Mouse (Mus musculus) kidney, embryonic 16.5 days (tissue): ENCODE measurements at regions not wholly inside any gene's neighbourhood (a gene's known extent, or its start where the extent isn't known, plus 50 kb on each side); places are given as distances from the start of the nearest gene placed in this dataset.

Experiments used
- ATAC-seq: fragments of 200-750 bp; cut with Nextera tagmentation; 2 replicates; pipeline ENCODE4 v1.8.0; 2017; ENCODE audit warnings: moderate TSS enrichment; ENCODE audit not compliant: low FRiP score, low TSS enrichment
- H3K27ac ChIP-seq: fragments of 300-500 bp; sonication (generic); 2 replicates; pipeline ENCODE4 v1.5.1; 2014; ENCODE audit warnings: low read length
- H3K27me3 ChIP-seq: fragments of 300-500 bp; sonication (generic); 2 replicates; pipeline ENCODE4 v1.6.1; 2014; ENCODE audit warnings: low read length, control low read depth, mixed read lengths; ENCODE audit not compliant: insufficient read depth
- H3K36me3 ChIP-seq: fragments of 300-500 bp; sonication (generic); 2 replicates; pipeline ENCODE4 v1.6.1; 2014; ENCODE audit warnings: low read length, control low read depth, mixed read lengths; ENCODE audit not compliant: insufficient read depth
- H3K4me1 ChIP-seq: fragments of 300-500 bp; sonication (generic); 2 replicates; pipeline ENCODE4 v1.6.1; 2014; ENCODE audit warnings: low read length, control low read depth, mixed read lengths; ENCODE audit not compliant: insufficient read depth
- H3K4me2 ChIP-seq: fragments of 300-500 bp; sonication (generic); replicated peaks from 2 replicates; pipeline ENCODE4 v1.6.1; 2014; ENCODE audit warnings: low read depth, low read length
- H3K4me3 ChIP-seq: fragments of 300-500 bp; sonication (generic); 2 replicates; pipeline ENCODE4 v1.5.1; 2014; ENCODE audit warnings: mild to moderate bottlenecking, low read length
- H3K9ac ChIP-seq: fragments of 300-500 bp; sonication (generic); replicated peaks from 2 replicates; pipeline ENCODE4 v1.6.1; 2014; ENCODE audit warnings: low read length
- H3K9me3 ChIP-seq: fragments of 300-500 bp; sonication (generic); 2 replicates; pipeline ENCODE4 v1.6.1; 2016; ENCODE audit warnings: low read length, control low read depth
- WGBS: fragments of 180-500 bp; shearing (Covaris S2); extraction: QIAGEN DNeasy Blood & Tissue Kit; methylation state at CpG from one replicate; pipeline ENCODE4 v1.1.7; 2014; 5-methylcytosine and 5-hydroxymethylcytosine counted together

DNA sequence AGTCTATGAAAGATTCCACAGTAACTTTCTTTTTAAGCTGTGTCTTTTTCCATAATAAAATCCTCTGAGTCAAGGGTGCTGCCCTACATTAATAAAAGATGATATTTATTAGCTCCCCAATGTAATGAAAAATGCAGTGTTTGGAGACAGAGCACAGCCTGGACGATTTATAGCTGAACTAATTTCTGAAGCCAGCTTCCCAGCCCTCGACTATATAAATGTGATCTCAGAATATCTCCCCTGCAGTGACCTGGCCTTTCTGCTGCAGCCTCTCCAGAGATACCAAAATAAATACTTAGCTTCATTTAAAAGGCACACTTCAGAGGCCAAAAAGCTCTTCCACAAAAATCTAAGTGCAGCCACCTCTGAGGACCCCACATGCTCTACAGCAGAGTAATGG lies 534.7 kb downstream of the Zfp619 start:
- Histone ChIP-seq H3K4me2 (no peak overlapping the region), H3K27me3 (no peaks in the 10 kb centered on the region), H3K4me3 (no peak overlapping the region), H3K4me1 (no peaks in the 10 kb centered on the region), H3K9ac (no peak overlapping the region), H3K27ac (no peak overlapping the region), H3K9me3 (no peaks in the 10 kb centered on the region), H3K36me3 (no peaks in the 10 kb centered on the region)
- ATAC-seq: peak; percentile 70; the same call in 1 of the 2 replicates
- WGBS: 35% methylated on average over 2 of the region's 2 CpGs

DNA sequence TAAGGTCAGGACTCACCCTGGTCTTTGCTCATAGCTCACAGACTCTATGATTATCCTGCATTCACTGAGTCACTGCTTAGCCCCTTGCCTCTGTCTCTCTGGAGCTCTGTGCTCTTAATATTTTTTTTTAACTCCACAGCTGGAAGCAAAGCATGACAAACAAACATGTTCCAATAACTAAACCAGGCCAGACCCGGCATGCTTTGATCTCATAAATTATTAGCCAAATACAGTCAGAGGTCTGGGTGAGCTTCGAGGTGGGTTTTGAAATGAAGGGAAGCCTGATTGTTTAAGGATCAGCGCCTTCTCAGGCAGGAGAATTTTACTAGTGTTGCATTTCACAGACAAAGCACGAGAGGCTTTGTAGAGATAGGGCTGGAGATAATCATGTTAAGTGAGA lies 541.3 kb downstream of the Zfp619 start:
- Histone ChIP-seq H3K4me1 (no peaks in the 10 kb centered on the region), H3K27ac (no peak overlapping the region), H3K4me2 (no peak overlapping the region), H3K27me3 (no peaks in the 10 kb centered on the region), H3K9ac (no peak overlapping the region), H3K9me3 (0 out of 2 replicates have a peak, but pooled peaks cover 3% of the 10 kb centered on the region), H3K4me3 (no peak overlapping the region), H3K36me3 (no peaks in the 10 kb centered on the region)
- ATAC-seq: 0 out of 2 replicates have a peak, but pooled peaks have one; percentile 23
- WGBS: 22% methylated on average over 4 of the region's 4 CpGs

DNA sequence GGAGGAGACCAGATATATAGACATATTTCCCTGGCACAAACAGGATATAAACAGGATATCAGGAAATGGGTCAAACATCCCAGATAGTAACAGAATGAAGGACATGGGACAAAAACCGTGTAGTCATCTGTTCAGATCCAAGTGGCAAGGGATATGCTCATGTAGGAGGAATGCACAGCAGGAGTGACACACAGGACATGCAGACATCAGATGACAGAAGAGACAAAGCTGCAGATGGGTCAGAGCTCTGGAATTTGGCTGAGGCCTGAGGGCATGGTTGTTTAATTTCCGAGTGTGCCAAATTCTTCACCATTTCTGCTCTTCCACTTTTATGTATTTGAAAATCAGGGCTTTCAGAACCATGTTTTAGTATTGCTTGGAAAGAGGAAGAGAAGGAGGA lies 547.1 kb downstream of the Zfp619 start:
- no peaks in the 10 kb centered on the region for H3K27me3 ChIP-seq
- H3K9ac ChIP-seq: no peak overlapping the region
- ATAC-seq: no peak
- no peaks in the 10 kb centered on the region for H3K4me1 ChIP-seq
- 49% methylated on average over 2 of the region's 2 CpGs for WGBS
- no peak overlapping the region for H3K4me3 ChIP-seq
- no peak overlapping the region for H3K4me2 ChIP-seq
- 0 out of 2 replicates have a peak, but pooled peaks cover 3% of the 10 kb centered on the region for H3K9me3 ChIP-seq
- no peaks in the 10 kb centered on the region for H3K36me3 ChIP-seq
- no peak overlapping the region for H3K27ac ChIP-seq

DNA sequence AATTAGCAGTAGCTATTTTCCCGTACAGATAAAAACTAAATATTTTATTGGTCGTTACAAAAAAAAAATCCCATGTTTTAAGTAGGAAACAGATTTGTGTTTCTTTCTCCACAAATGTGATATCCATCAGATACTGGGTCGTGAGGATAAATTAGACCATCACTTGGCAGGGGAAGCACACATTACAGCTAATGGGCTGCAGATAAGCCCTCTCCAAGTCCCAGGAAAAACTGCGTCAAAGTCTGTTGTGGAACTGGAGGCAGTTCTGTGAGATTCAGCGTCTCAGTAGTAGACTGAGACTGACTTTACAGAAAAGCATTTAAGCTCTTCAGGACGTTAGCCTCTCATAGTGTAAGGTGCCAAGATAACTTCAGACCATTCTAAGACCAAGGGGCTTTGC lies 548.0 kb downstream of the Zfp619 start:
- WGBS: 60% methylated on average over 6 of the region's 6 CpGs
- Histone ChIP-seq H3K9me3 (0 out of 2 replicates have a peak, but pooled peaks cover 3% of the 10 kb centered on the region), H3K4me2 (no peak overlapping the region), H3K27me3 (no peaks in the 10 kb centered on the region), H3K36me3 (no peaks in the 10 kb centered on the region), H3K4me1 (no peaks in the 10 kb centered on the region), H3K9ac (no peak overlapping the region), H3K27ac (no peak overlapping the region), H3K4me3 (no peak overlapping the region)
- ATAC-seq: no peak

DNA sequence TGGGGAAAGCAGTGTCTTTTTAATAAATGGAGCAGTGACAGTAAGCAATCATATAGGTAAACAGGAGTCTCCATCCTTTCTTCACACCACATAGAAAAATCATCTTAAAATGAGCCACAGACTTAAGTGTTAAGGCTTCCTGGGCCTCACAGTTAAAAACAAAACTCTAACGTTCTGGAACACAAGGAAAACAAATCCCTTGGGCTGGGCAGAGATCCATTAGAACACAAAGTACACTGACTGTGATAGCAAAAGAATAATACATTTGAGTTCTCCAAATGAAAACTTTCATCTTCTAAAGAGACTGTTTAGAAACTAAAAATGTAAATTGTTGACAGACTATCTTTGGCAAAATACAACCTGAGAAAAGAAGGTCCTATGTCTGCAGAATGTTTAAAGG lies 549.8 kb downstream of the Zfp619 start:
- H3K9ac ChIP-seq: no peak overlapping the region
- ATAC-seq: no peak
- WGBS: 39% methylated on average over 1 of the region's 1 CpGs
- H3K36me3 ChIP-seq: no peaks in the 10 kb centered on the region
- no peak overlapping the region for H3K4me3 ChIP-seq
- H3K4me1 ChIP-seq: no peaks in the 10 kb centered on the region
- no peaks in the 10 kb centered on the region for H3K27me3 ChIP-seq
- no peaks in the 10 kb centered on the region for H3K9me3 ChIP-seq
- no peak overlapping the region for H3K27ac ChIP-seq
- H3K4me2 ChIP-seq: no peak overlapping the region

DNA sequence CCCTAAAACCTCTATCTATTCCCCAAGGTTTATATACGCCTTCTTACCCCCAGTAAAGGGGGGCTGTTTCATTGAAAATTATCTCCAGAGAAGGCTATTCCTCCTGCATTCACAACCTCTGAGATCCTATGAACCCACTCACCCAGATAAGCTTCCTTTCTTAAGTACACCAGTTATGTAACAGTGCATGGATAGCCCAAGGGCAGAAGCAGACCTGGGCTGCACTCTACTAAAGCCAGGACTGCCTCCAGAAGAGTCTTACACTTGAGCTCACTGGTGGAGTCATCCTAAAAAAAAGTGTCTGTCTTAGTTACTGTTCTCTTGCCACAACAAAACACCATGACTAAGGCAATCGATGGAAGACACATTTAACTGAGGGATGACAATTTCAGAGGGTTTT lies 553.7 kb downstream of the Zfp619 start:
- 72% methylated on average over 2 of the region's 2 CpGs for WGBS

DNA sequence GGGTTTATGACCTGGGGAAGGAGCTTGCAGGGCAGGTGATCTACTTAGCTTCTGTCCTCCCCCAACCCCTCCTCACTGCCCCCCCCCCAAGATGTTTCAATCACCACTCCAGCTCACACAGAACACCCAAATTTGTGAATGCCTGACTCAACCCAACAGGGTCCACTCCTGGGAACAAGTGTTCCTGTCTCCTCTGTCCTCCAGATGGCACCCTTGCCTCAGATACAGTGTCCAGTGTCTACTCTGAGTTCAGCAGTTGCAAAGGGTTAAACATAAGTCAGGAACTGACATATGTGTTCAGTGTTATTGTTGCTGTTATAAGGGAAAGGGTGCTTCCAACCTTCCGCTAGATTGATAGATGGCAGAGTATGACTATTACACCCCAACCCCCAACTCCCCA lies 554.9 kb downstream of the Zfp619 start:
- Histone ChIP-seq H3K4me2 (no peak overlapping the region), H3K9me3 (no peaks in the 10 kb centered on the region), H3K4me1 (no peaks in the 10 kb centered on the region), H3K4me3 (no peak overlapping the region), H3K9ac (no peak overlapping the region), H3K36me3 (no peaks in the 10 kb centered on the region), H3K27ac (no peak overlapping the region), H3K27me3 (no peaks in the 10 kb centered on the region)
- no peak for ATAC-seq
- 55% methylated on average over 1 of the region's 1 CpGs for WGBS

More for the DNA sequence above, 553.7 kb downstream of the Zfp619 start:
- H3K27me3 ChIP-seq: no peaks in the 10 kb centered on the region
- no peaks in the 10 kb centered on the region for H3K9me3 ChIP-seq
- no peak for ATAC-seq
- no peak overlapping the region for H3K9ac ChIP-seq
- H3K27ac ChIP-seq: no peak overlapping the region
- no peaks in the 10 kb centered on the region for H3K4me1 ChIP-seq
- no peaks in the 10 kb centered on the region for H3K36me3 ChIP-seq
- no peak overlapping the region for H3K4me3 ChIP-seq
- H3K4me2 ChIP-seq: no peak overlapping the region

DNA sequence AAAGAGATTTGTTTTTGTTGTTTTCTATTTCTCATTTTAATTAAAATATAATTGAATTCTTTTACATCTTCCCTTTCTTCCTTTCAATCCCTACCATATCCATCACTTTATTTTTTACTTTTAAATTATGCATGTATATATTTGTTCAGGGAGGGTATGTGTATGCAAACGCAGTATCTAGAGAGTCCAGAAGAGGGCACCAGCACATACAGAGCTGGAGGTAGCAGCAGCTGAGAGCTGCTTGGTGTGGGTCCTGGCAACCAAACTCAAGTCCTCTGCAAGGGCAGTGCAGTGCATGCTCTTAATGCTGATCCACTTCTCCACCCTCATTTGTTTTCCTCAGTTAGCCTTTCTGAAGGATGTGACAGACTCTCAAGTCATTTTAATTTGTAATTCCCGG lies 568.7 kb downstream of the Zfp619 start:
- ATAC-seq: no peak
- no peaks in the 10 kb centered on the region for H3K36me3 ChIP-seq
- WGBS: 59% methylated on average over 2 of the region's 2 CpGs

DNA sequence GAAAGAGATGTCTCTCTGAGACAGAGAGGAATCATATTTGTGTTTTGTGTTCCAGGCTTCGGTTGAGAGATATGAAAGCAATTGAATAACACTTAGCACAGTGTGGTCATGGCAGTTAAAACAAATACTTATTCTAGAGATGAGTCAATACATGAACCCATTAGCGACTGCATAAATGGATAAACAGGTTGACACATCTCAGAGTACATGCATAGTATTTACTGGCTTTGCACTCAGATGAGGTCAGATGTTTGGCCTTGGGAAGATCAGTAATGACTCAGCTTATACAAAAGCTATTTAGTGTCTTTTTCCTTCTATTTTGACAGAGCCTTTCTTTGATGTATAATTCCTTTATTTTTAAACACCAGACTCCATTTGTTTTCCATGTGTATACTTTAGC lies 579.5 kb downstream of the Zfp619 start:
- no peak overlapping the region for H3K4me2 ChIP-seq
- H3K9ac ChIP-seq: no peak overlapping the region
- ATAC-seq: no peak
- no peaks in the 10 kb centered on the region for H3K36me3 ChIP-seq
- H3K4me1 ChIP-seq: no peaks in the 10 kb centered on the region
- no peaks in the 10 kb centered on the region for H3K9me3 ChIP-seq
- WGBS: 87% methylated on average over 2 of the region's 2 CpGs
- H3K4me3 ChIP-seq: no peak overlapping the region
- no peaks in the 10 kb centered on the region for H3K27me3 ChIP-seq
- H3K27ac ChIP-seq: no peak overlapping the region

More for the DNA sequence above, 568.7 kb downstream of the Zfp619 start:
- Histone ChIP-seq H3K4me3 (no peak overlapping the region), H3K27ac (no peak overlapping the region), H3K9ac (no peak overlapping the region), H3K27me3 (no peaks in the 10 kb centered on the region), H3K9me3 (no peaks in the 10 kb centered on the region), H3K4me1 (no peaks in the 10 kb centered on the region), H3K4me2 (no peak overlapping the region)

DNA sequence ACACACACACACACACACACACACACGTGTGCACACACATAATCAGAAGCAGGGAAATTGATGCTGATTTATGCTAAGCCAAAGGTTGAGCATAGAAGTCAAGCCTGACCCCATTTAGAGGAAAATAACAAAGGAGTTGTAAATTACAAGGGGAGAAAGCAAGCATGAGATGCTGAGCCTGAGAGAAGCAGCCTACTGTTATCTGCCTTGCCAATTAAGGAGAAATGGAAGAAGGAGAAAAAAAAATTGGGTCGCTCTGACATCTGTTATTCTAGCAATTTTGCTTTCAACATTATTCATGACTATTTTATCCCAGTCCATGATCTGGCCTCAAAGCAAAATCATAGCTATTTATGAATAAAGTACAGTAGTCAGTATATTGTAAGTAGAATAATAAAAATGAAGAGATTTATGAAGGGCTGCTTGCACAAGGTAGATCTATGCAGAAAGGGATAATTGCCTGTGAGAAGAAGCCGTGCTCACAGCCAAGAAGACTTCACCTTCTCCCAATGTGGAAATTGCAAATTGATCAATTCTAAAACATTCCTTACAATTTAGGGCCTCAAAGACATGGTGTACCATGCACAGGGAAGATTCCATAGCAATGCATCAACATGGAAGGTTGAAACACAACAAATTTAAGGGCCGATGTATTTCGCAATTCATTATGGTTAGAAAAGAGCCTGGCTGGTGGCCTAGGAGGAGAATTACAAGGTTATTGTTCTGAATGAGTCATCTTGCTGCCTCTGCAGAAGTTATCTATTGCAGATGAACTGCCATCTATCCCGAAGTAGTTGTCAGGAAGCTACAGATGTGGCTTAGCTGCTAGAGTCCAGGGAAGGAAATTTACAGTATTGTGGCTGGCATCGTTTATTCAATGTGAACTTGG lies 585.7 kb downstream of the Zfp619 start:
- Histone ChIP-seq H3K27me3 (no peaks in the 10 kb centered on the region), H3K27ac (no peak overlapping the region), H3K4me3 (no peak overlapping the region), H3K9ac (no peak overlapping the region), H3K4me1 (no peaks in the 10 kb centered on the region), H3K9me3 (no peaks in the 10 kb centered on the region), H3K36me3 (no peaks in the 10 kb centered on the region), H3K4me2 (no peak overlapping the region)
- 66% methylated on average over 7 of the region's 7 CpGs for whole genome bisulfite sequencing
- ATAC-seq: no peak
